Mouse (Mus musculus): ENCODE data around the gene Nrsn2. TPM values are rescaled to one million over a fixed set of nuclear protein-coding genes. Genes with fewer than 3 reads are reported as not detected.

Nrsn2 gene
- polyA plus RNA-seq, 1 experiment from 2014 or later: not detected

DNA sequence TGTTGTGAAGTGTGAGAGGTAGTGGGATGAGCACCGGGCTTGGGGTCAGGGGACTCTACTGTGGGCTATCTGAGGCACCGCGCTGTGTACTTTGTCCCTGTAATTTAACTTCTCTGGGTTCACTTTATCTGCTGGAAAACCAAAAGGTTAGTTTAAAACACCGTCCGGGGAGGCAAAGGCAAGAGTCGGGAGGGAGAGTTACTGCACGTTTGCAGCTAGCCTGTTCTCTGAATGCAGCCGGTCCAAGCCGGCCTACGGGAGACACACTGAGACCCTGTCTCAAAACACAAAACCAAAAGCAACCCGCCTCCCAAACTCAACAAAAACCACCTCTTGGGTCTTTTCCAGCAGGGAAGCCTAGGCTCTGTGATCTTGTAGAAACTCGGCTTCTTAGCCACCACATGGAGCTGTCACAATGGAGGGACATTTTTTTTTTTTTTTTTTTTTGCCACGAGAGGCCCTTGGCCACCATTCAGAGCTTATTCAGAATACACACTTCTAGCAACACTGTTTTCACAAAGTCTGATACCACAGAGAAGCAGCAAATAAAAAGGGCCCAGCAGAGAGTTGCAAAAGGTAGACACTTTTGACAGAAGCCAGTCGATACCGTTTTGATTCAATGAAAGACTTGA is 36.2 kb upstream of the Nrsn2 start:
- Histone ChIP-seq H3K4me2 (peak overlapping the region; percentile 96), H3K9ac (peak overlapping the region; percentile 99), H3K4me3 (ENCODE audit: low read depth, low read length) (peak overlapping the region; percentile 96), H3K4me1 (ENCODE audit: insufficient read depth) (peaks cover 21% of the 10 kb centered on the region), H3K36me3 (ENCODE audit: insufficient read depth) (0 out of 2 replicates have a peak, but pooled peaks cover 4% of the 10 kb centered on the region), H3K27me3 (ENCODE audit: insufficient read depth, low read length) (no peaks in the 10 kb centered on the region), H3K27ac (ENCODE audit: low read depth) (peak overlapping the region; percentile 99), H3K9me3 (ENCODE audit: low read depth, low read length) (peaks cover 5% of the 10 kb centered on the region; the same call in 1 of the 2 replicates)
- TF ChIP-seq CTCF (IDR thresholded peaks at IDR 0.05; ENCODE audit: low read depth): no peak
- 2% methylated on average over 15 of the region's 15 CpGs for WGBS
- DNase-seq (peak; percentile 67), ATAC-seq (ENCODE audit: insufficient read depth) (no peak)

DNA sequence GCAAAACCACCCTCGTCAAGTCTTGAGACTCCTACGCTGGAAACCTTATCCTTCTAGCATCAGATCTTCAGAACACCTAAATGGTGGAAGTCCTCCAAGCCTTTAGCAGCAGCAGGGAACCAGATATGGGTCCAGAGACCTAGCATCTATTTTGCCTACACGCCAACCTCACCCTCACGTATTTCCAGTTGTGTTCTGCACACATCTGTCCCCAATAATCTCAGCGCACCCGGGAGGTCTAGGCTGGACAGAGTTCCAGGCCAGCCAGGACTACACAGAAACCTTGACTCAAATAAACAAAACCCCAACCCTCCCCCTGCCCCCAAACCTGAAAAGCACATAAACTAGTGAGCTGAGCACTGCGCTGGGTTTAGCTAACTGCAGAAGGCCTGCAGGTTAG is 35.0 kb upstream of the Nrsn2 start:
- Histone ChIP-seq H3K27ac (ENCODE audit: low read depth) (peak overlapping the region; percentile 99), H3K4me3 (ENCODE audit: low read depth, low read length) (peak overlapping the region; percentile 96), H3K4me2 (peak overlapping the region; percentile 96), H3K9ac (peak overlapping the region; percentile 99), H3K9me3 (ENCODE audit: low read depth, low read length) (peaks cover 5% of the 10 kb centered on the region; the same call in 1 of the 2 replicates), H3K27me3 (ENCODE audit: insufficient read depth, low read length) (no peaks in the 10 kb centered on the region), H3K4me1 (ENCODE audit: insufficient read depth) (peaks cover 21% of the 10 kb centered on the region), H3K36me3 (ENCODE audit: insufficient read depth) (0 out of 2 replicates have a peak, but pooled peaks cover 4% of the 10 kb centered on the region)
- WGBS: 3% methylated on average over 7 of the region's 7 CpGs
- DNase-seq: no peak
- TF ChIP-seq CTCF (IDR thresholded peaks at IDR 0.05; ENCODE audit: low read depth): no peak
- ATAC-seq (ENCODE audit: insufficient read depth): peak; percentile 0; the same call in 1 of the 2 replicates

DNA sequence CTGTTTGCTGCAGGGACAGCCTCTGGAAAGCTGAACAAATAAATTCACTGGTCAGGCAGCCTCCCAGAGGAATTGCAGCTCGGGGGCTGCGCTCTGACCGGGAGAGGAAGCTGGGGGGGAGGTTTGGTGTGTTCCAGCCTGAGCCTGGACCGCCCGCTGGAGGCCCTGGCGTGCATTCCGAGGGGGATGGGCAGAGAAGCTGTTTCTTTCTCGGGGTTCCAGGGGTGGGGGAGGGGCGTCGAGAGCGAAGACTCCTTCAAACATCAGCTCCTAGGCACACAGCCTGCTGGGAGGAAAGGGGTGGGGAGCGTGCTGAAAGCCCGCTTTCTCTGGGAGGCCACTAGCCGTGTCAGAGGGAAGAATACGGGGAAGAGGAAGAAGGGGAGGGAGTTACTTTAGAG is 34.5 kb upstream of the Nrsn2 start:
- H3K27ac ChIP-seq (ENCODE audit: low read depth): peak overlapping the region; percentile 99
- H3K36me3 ChIP-seq (ENCODE audit: insufficient read depth): 0 out of 2 replicates have a peak, but pooled peaks cover 4% of the 10 kb centered on the region
- peak overlapping the region; percentile 99 for H3K9ac ChIP-seq
- peak overlapping the region; percentile 96 for H3K4me2 ChIP-seq
- no peak for TF ChIP-seq CTCF (IDR thresholded peaks at IDR 0.05; ENCODE audit: low read depth)
- H3K4me3 ChIP-seq (ENCODE audit: low read depth, low read length): peak overlapping the region; percentile 96
- H3K27me3 ChIP-seq (ENCODE audit: insufficient read depth, low read length): no peaks in the 10 kb centered on the region
- peaks cover 21% of the 10 kb centered on the region for H3K4me1 ChIP-seq (ENCODE audit: insufficient read depth)
- 0% methylated on average over 15 of the region's 15 CpGs for WGBS
- DNase-seq: peak; percentile 97
- peak; percentile 83 for ATAC-seq (ENCODE audit: insufficient read depth)
- H3K9me3 ChIP-seq (ENCODE audit: low read depth, low read length): peaks cover under 1% of the 10 kb centered on the region; the same call in 1 of the 2 replicates

DNA sequence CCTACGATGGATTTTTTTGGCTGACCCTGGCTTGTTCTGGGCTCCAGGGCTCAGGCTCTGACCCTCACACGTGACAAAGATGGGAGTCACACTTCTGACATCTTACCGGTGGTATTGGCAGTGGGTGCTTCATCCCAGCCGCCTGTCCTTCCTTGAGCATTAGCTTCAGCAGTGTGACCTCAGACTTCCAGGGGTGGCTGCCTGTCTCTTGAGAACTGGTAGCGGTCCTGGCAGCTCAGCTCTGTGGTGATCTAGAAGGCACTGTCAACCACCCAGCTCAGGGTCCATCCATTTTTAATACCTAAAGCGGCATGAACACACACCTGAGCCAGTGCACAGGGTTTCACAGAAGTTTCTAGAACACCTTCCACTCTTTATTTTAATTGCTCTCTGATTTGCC is 33.3 kb upstream of the Nrsn2 start:
- TF ChIP-seq CTCF (IDR thresholded peaks at IDR 0.05; ENCODE audit: low read depth): no peak
- Histone ChIP-seq H3K36me3 (ENCODE audit: insufficient read depth) (0 out of 2 replicates have a peak, but pooled peaks cover 4% of the 10 kb centered on the region), H3K9ac (no peak overlapping the region), H3K27ac (ENCODE audit: low read depth) (peak overlapping the region; percentile 99), H3K9me3 (ENCODE audit: low read depth, low read length) (no peaks in the 10 kb centered on the region), H3K4me1 (ENCODE audit: insufficient read depth) (peaks cover 28% of the 10 kb centered on the region), H3K27me3 (ENCODE audit: insufficient read depth, low read length) (no peaks in the 10 kb centered on the region), H3K4me3 (ENCODE audit: low read depth, low read length) (no peak overlapping the region), H3K4me2 (peak overlapping the region; percentile 96; the same call in 1 of the 2 replicates)
- DNase-seq (no peak), ATAC-seq (ENCODE audit: insufficient read depth) (no peak)
- 48% methylated on average over 6 of the region's 6 CpGs for WGBS

DNA sequence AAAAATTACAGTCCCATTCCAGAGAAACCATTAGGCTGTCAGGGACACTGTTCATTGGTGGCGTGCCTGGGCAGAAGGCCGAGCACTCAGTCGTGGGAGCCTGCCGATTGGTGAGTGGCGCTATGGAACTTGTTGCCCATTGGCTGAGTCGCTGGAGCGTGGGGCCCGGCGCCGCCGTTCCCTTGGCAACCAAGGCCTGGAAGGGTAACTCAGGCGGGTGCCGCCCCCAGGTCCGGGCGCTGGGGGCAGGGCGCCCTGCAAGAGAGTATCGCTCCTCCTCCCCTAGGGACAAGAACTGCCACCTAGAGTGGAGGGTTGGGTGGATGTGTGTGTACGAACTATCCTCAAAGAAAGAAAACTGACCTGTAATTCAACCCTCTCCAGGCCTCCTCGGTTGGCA is 29.7 kb upstream of the Nrsn2 start:
- H3K9me3 ChIP-seq (ENCODE audit: low read depth, low read length): no peaks in the 10 kb centered on the region
- under 1% methylated on average over 19 of the region's 19 CpGs for WGBS
- peak overlapping the region; percentile 32 for H3K4me3 ChIP-seq (ENCODE audit: low read depth, low read length)
- ATAC-seq (ENCODE audit: insufficient read depth) (peak; percentile 92), DNase-seq (peak; percentile 99)
- peak overlapping the region; percentile 31 for H3K9ac ChIP-seq
- H3K27me3 ChIP-seq (ENCODE audit: insufficient read depth, low read length): no peaks in the 10 kb centered on the region
- H3K36me3 ChIP-seq (ENCODE audit: insufficient read depth): no peaks in the 10 kb centered on the region
- H3K4me1 ChIP-seq (ENCODE audit: insufficient read depth): peaks cover 21% of the 10 kb centered on the region
- H3K4me2 ChIP-seq: peak overlapping the region; percentile 59
- no peak for TF ChIP-seq CTCF (IDR thresholded peaks at IDR 0.05; ENCODE audit: low read depth)
- H3K27ac ChIP-seq (ENCODE audit: low read depth): peak overlapping the region; percentile 78

DNA sequence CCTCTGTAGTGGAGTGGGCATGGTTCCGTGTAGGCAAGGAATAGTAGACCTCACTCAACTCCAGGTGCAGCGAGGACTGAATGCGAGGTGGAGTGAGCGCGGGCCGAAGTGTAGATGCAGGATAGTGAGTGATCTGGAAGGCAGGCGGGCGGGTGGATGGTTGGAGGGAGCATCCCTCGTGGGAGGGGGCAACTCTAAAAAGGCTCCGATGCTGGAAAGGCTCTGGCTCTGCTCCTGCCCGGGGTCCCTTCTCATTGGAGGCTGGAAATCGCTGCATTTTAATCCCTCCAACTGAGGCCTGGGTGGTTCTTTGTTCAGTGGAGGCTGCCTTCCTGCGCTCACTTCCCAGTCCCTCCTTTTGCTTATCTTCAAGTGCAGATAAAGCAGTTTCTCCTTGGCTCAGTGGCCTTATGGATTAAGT is 22.7 kb upstream of the Nrsn2 start:
- ATAC-seq (ENCODE audit: insufficient read depth): peak; percentile 12
- peak overlapping the region; percentile 95 for H3K4me2 ChIP-seq
- H3K9ac ChIP-seq: peak overlapping the region; percentile 92
- H3K27ac ChIP-seq (ENCODE audit: low read depth): peak overlapping the region; percentile 100
- no peak for TF ChIP-seq CTCF (IDR thresholded peaks at IDR 0.05; ENCODE audit: low read depth)
- DNase-seq: peak; percentile 80
- WGBS: 0% methylated on average over 13 of the region's 13 CpGs
- peak overlapping the region; percentile 62 for H3K4me3 ChIP-seq (ENCODE audit: low read depth, low read length)
- no peaks in the 10 kb centered on the region for H3K9me3 ChIP-seq (ENCODE audit: low read depth, low read length)
- H3K4me1 ChIP-seq (ENCODE audit: insufficient read depth): peaks cover 9% of the 10 kb centered on the region
- H3K27me3 ChIP-seq (ENCODE audit: insufficient read depth, low read length): no peaks in the 10 kb centered on the region
- H3K36me3 ChIP-seq (ENCODE audit: insufficient read depth): peaks cover 10% of the 10 kb centered on the region

DNA sequence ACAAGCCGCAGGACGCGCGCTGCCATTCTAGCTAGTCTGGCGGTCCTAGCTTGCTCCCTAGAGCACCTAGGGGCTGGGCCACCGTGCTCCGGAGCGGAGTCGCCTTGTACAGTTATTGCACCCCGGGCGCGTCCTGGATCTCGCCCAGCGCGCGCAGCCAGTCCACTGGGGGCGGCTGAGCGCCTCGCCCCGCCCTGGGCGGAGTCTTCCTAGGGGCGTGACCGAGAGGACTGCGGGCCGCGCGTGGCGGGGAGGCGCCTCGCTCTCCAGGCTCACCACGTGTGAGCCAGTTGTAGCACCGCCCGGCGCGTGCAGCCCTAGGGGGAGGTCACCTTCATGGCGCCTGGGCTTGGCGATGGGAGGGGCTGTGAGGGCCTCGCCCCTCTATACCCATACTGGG is 22.3 kb upstream of the Nrsn2 start:
- Histone ChIP-seq H3K9me3 (ENCODE audit: low read depth, low read length) (no peaks in the 10 kb centered on the region), H3K27ac (ENCODE audit: low read depth) (peak overlapping the region; percentile 100), H3K4me3 (ENCODE audit: low read depth, low read length) (peak overlapping the region; percentile 62), H3K9ac (peak overlapping the region; percentile 92), H3K36me3 (ENCODE audit: insufficient read depth) (peaks cover 13% of the 10 kb centered on the region), H3K4me1 (ENCODE audit: insufficient read depth) (peaks cover 9% of the 10 kb centered on the region), H3K27me3 (ENCODE audit: insufficient read depth, low read length) (no peaks in the 10 kb centered on the region), H3K4me2 (peak overlapping the region; percentile 95)
- TF ChIP-seq CTCF (IDR thresholded peaks at IDR 0.05; ENCODE audit: low read depth): no peak; the same call in 1 of the 2 replicates
- ATAC-seq (ENCODE audit: insufficient read depth) (peak; percentile 80), DNase-seq (peak; percentile 98)
- WGBS: under 1% methylated on average over 38 of the region's 38 CpGs

All from lung, embryonic 14.5 days (tissue).